27 mouse cellular contexts compared by ENCODE assay signal in genomic region chr13:54481498-54481897, GRCm38 (mm10). TPM values are rescaled to one million over a fixed set of nuclear protein-coding genes. Genes with fewer than 3 reads are reported as not detected.
DNase-seq lines count a peak whose midpoint lies in the region; ATAC-seq lines count a peak whose summit lies in the region.
"Had no signal": no experiment of that assay in that cellular context is flagged by ENCODE, and none has a peak within 500 bp of the region (broad histone marks: within the 10 kb centered on the region; RNA-seq: fewer than 3 reads in every experiment).

No protein-coding gene starts in this region.

- no peak overlapping the region for H3K9ac ChIP-seq in forebrain, embryonic 13.5 days
- H3K9ac ChIP-seq: embryonic facial prominence, embryonic 12.5 days; hindbrain, embryonic 15.5 days; limb, embryonic 15.5 days; liver, embryonic 13.5 days had no signal

- no peaks in the 10 kb centered on the region for H3K9me3 ChIP-seq in forebrain, embryonic 13.5 days (replicated peaks)
- H3K9me3 ChIP-seq: embryonic facial prominence, embryonic 12.5 days; forebrain, embryonic 10.5 days; hindbrain, embryonic 10.5 days; hindbrain, embryonic 15.5 days; limb, embryonic 10.5 days; limb, embryonic 15.5 days; liver, embryonic 13.5 days had no signal

- peak; percentile 34 to 39 for DNase-seq in cerebellum, postnatal 10 days
- DNase-seq in cerebellum, adult 9-11 months = no peak
- DNase-seq in kidney, adult 8-10 months = peak; percentile 80
- peak; percentile 53 for DNase-seq in kidney, postnatal 10 days
- DNase-seq in gastrocnemius, adult 18-20 months (ENCODE audit: low spot score) = no peak
- DNase-seq: adrenal gland, postnatal 10 days; cerebellum, adult 11 months; embryo, embryonic 11 days; gastrocnemius, postnatal 14 days; heart, postnatal 14 days; layer of hippocampus, postnatal 36 days; liver, embryonic 13.5 days; lung, adult 2 months; lung, postnatal 10 days; midbrain, embryonic 14.5 days had no signal

- no peak overlapping the region for H3K4me3 ChIP-seq in forebrain, embryonic 13.5 days
- H3K4me3 ChIP-seq: embryonic facial prominence, embryonic 12.5 days; forebrain, embryonic 10.5 days; hindbrain, embryonic 10.5 days; hindbrain, embryonic 15.5 days; limb, embryonic 10.5 days; limb, embryonic 15.5 days; liver, embryonic 13.5 days had no signal

- 89% methylated on average over 14 of the region's 14 CpGs for WGBS in forebrain, embryonic 13.5 days

- H3K4me2 ChIP-seq in forebrain, embryonic 13.5 days = no peak overlapping the region
- H3K4me2 ChIP-seq: embryonic facial prominence, embryonic 12.5 days; hindbrain, embryonic 15.5 days; limb, embryonic 15.5 days; liver, embryonic 13.5 days had no signal

- no peaks in the 10 kb centered on the region for H3K36me3 ChIP-seq in forebrain, embryonic 13.5 days (ENCODE audit: poor library complexity, severe bottlenecking)
- H3K36me3 ChIP-seq: embryonic facial prominence, embryonic 12.5 days; forebrain, embryonic 10.5 days; hindbrain, embryonic 10.5 days; hindbrain, embryonic 15.5 days; limb, embryonic 10.5 days; limb, embryonic 15.5 days; liver, embryonic 13.5 days had no signal

- H3K4me1 ChIP-seq in forebrain, embryonic 13.5 days = no peaks in the 10 kb centered on the region
- H3K4me1 ChIP-seq: embryonic facial prominence, embryonic 12.5 days; forebrain, embryonic 10.5 days; hindbrain, embryonic 10.5 days; hindbrain, embryonic 15.5 days; limb, embryonic 10.5 days; liver, embryonic 13.5 days had no signal

- no peak overlapping the region for H3K27ac ChIP-seq in forebrain, embryonic 13.5 days
- H3K27ac ChIP-seq: embryonic facial prominence, embryonic 12.5 days; forebrain, embryonic 10.5 days; hindbrain, embryonic 10.5 days; hindbrain, embryonic 15.5 days; limb, embryonic 10.5 days; limb, embryonic 15.5 days; liver, embryonic 13.5 days; macrophage had no signal

- no peaks in the 10 kb centered on the region for H3K27me3 ChIP-seq in forebrain, embryonic 13.5 days
- H3K27me3 ChIP-seq: embryonic facial prominence, embryonic 12.5 days; hindbrain, embryonic 15.5 days; limb, embryonic 15.5 days had no signal

- no peak for ATAC-seq in forebrain, embryonic 13.5 days
- ATAC-seq in frontal cortex, adult (ENCODE audit: low TSS enrichment) = no peak
- ATAC-seq: forebrain, embryonic 16.5 days; inflammation-experienced regulatory T-cells, adult 6 months; Patski had no signal

RNA-seq across cellular contexts. Expression of gene Thoc3, which starts 12.8 kb away (rescaled TPM):
- 10 to 100 TPM; 12.8 to 13.5 TPM for total RNA-seq in gastrocnemius, adult 18-20 months (2021)
- polyA plus RNA-seq in forebrain, embryonic 13.5 days (2015; fragmentation: Nextera tagmentation; extraction: Ambion mirVana) = 108 and 113 TPM in 2 replicates

RNA-seq across cellular contexts. Expression of gene Simc1, which starts 22.1 kb away (rescaled TPM):
- 1 to 10 TPM; 2.2 to 2.9 TPM for total RNA-seq in gastrocnemius, adult 18-20 months (2021)
- 17.7 and 17.8 TPM in 2 replicates for polyA plus RNA-seq in forebrain, embryonic 13.5 days (2015; fragmentation: Nextera tagmentation; extraction: Ambion mirVana)

Comparison
In these comparisons a context has a peak if more than half of its experiments do, and no peak if none do; other contexts are left out.
1. DNase-seq: peak in cerebellum, postnatal 10 days (2 of 2), kidney, adult 8-10 months (2 of 2) and kidney, postnatal 10 days (single experiment); none in cerebellum, adult 9-11 months (single experiment) and gastrocnemius, adult 18-20 months (single experiment).